ENCODE assay signal across 19 mouse cellular contexts in the genomic region with DNA sequence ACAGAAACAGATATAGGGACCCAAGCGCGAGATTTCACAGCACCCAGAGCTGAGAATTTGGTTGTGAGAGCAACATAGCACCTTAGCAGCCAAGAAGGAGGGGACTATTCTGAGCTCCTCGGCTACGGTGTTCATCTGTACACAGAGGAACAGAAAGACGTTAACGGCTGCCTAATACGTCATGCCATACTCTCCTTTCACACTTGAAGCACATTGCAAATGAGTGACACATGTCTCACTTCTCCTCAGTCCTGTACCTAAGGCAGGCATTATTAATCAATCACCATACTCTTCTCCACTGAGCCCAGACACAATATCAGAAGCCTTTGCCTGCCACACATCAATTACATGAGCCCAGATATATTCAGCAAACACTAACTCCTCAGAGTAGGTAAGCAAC.
"Had no signal": no experiment of that assay in that cellular context is flagged by ENCODE, and none has a peak within 500 bp of the region (broad histone marks: within the 10 kb centered on the region; RNA-seq: fewer than 3 reads in every experiment).

No protein-coding gene starts in this region.

- H3K4me2 ChIP-seq: limb, embryonic 12.5 days; limb, embryonic 15.5 days; liver, embryonic 11.5 days; lung, embryonic 14.5 days had no signal

- H3K27ac ChIP-seq: kidney, postnatal 0 days; layer of hippocampus, adult 2 months; left cerebral cortex, adult 2 months; limb, embryonic 12.5 days; limb, embryonic 15.5 days; liver, embryonic 14.5 days; macrophage; stomach, postnatal 0 days had no signal

- DNase-seq: kidney, adult 2 months; kidney, postnatal 25 days; layer of hippocampus, adult 9-11 months; layer of hippocampus, postnatal 36 days; left cerebral cortex, postnatal 4 days; liver, postnatal 0 days; lung, embryonic 14.5 days; midbrain, embryonic 14.5 days; thymus, postnatal 25 days had no signal

- H3K4me1 ChIP-seq: limb, embryonic 15.5 days had no signal

- H3K36me3 ChIP-seq: limb, embryonic 12.5 days; limb, embryonic 15.5 days had no signal

- H3K9me3 ChIP-seq: limb, embryonic 15.5 days had no signal

- H3K4me3 ChIP-seq: layer of hippocampus, adult 2 months; left cerebral cortex, adult 2 months; limb, embryonic 12.5 days; limb, embryonic 15.5 days had no signal

- ATAC-seq: liver, postnatal 0 days; lung, postnatal 0 days had no signal

- H3K9ac ChIP-seq: limb, embryonic 12.5 days; limb, embryonic 15.5 days; liver, embryonic 14.5 days; liver, postnatal 0 days; lung, embryonic 14.5 days had no signal
